Mouse (Mus musculus) lung, postnatal 25 days (tissue): ENCODE results near the gene Olfr1030.
"Not testable (repeated sequence)": the region's sequence is repeated elsewhere in the genome, so short reads cannot be mapped to it uniquely, and the experiment has no call there.

Experiments used
- DNase-seq: peaks from one replicate; pipeline ENCODE4 v3.0.0; 2022; ENCODE audit warnings: low spot score

Gene Olfr1030

GRCm38 (mm10) chr2:85978976-85979375 lies at the start of gene Olfr1030:
Gene Olfr1030 (plus strand): TSS chr2:85979276.
- DNase-seq, result no peak

GRCm38 (mm10) chr2:85950137-85950536 lies 28.9 kb upstream of the Olfr1030 start, which contains the start of gene Olfr1028:
Gene Olfr1028 (plus strand): TSS chr2:85950437.
- DNase-seq, result no peak

- no peak for DNase-seq
Observed at GRCm38 (mm10) chr2:85973595-85973994, 5.5 kb upstream of the Olfr1030 start, which contains the start of gene Olfr1029. Gene Olfr1029 (plus strand): TSS chr2:85973895.

- DNase-seq, result no peak
Observed at GRCm38 (mm10) chr2:85990004-85990403, 10.9 kb downstream of the Olfr1030 start, which contains the start of gene Olfr1031. Gene Olfr1031 (plus strand): TSS chr2:85990304.

- no peak for DNase-seq
Observed at GRCm38 (mm10) chr2:86005240-86005639, 26.2 kb downstream of the Olfr1030 start, which contains the start of gene Olfr1032. Gene Olfr1032 (plus strand): TSS chr2:86005540.

- DNase-seq, result not testable (repeated sequence)
Observed at GRCm38 (mm10) chr2:86020406-86020805, 41.3 kb downstream of the Olfr1030 start, which contains the start of gene Olfr1033. Gene Olfr1033 (plus strand): TSS chr2:86020633.

GRCm38 (mm10) chr2:86021518-86021917 lies 42.4 kb downstream of the Olfr1030 start:
- DNase-seq, result not testable (repeated sequence)
